Mouse (Mus musculus) megakaryocyte, embryonic 14.5 days (primary cell): Measurements from ENCODE around the gene Rec8. TPM values are rescaled to one million over a fixed set of nuclear protein-coding genes. Genes with fewer than 3 reads are reported as not detected.

Source experiments
- H3K27me3 ChIP-seq: replicated peaks from 2 replicates; pipeline ENCODE3; 2012; ENCODE audit warnings: inconsistent platforms
- H3K36me3 ChIP-seq: replicated peaks from 2 replicates; pipeline ENCODE3; 2012; ENCODE audit warnings: low read length, inconsistent platforms, mixed read lengths
- H3K4me1 ChIP-seq: 2 replicates; pipeline ENCODE4 v1.6.1; 2012; ENCODE audit warnings: inconsistent platforms
- H3K4me3 ChIP-seq: replicated peaks from 2 replicates; pipeline ENCODE3; 2012; ENCODE audit warnings: moderate library complexity, mild to moderate bottlenecking, inconsistent platforms
- H3K9me3 ChIP-seq: 2 replicates; pipeline ENCODE4 v1.6.1; 2012; ENCODE audit warnings: inconsistent platforms
- FLI1 ChIP-seq: IDR thresholded peaks from 2 replicates; pipeline ENCODE4 v1.6.1; 2012; ENCODE audit warnings: low read length, inconsistent platforms, mixed read lengths
- GATA1 ChIP-seq: IDR thresholded peaks from 3 replicates; pipeline ENCODE4 v1.6.1; 2012; ENCODE audit warnings: mixed read lengths, low read length, inconsistent platforms, borderline replicate concordance
- polyA plus RNA-seq: library from polyadenylated mRNA; stranded (reverse); fragments of >175 nt; gene quantifications from 2 replicates; pipeline ENCODE4 v1.2.3, GENCODE M21; 2012; ENCODE audit warnings: low replicate concordance; ENCODE audit not compliant: insufficient read depth

Rec8 gene
- polyA plus RNA-seq, 1 experiment = 1.4 TPM

DNA sequence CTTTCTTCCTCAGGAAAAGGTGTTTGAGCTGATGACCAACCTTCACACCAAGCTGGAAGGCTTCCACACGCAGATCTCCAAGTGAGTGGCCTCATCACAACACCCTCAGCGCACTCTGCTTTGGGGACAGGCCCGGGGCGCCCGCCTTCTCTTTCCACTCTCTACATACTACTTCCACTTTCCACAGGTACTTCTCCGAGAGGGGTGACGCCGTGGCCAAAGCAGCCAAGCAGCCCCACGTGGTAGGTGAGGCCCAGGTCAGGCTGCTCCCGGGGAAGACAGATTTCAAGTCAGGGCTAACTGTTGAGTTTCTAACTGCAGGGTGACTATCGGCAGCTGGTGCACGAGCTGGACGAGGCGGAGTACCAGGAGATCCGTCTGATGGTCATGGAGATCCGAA, 37.1 kb upstream of the Rec8 start:
- Histone ChIP-seq H3K36me3 (peaks cover 36% of the 10 kb centered on the region), H3K9me3 (no peaks in the 10 kb centered on the region), H3K4me3 (no peak overlapping the region), H3K4me1 (peaks cover 58% of the 10 kb centered on the region), H3K27me3 (no peaks in the 10 kb centered on the region)
- no peak for TF ChIP-seq FLI1
- TF ChIP-seq GATA1 = no peak

DNA sequence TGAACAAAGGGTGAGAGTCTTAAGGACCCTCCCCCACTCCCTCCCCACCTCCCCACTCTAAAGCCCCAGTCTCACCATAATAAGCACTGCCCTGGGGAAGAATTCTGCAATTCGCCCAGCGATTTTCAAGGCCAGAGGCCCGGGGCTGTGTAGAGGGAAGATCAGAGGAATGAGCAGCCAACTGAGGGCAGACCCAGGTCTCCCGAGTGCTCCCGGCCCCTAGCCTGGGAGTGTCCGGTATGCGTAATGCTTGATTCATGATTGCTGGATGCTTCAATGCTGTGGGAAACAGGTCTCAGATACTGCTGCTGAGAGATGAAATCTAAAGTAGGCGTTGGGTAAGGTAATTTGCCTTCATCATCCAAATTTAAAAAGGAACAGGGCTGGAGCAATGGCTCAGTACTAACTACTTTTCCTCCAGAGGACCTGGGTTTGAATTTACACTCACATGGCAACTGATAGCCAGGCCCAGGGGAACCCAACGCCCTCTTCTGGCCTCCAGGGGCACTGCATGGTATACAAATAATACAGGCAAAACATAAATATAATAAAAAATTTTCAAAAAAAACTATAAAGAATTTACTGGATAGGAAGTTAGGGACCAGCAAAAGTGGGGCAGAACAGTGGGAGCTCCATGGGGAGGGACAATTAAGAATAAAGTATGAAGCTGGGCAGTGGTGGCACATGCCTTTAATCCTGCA, 35.7 kb upstream of the Rec8 start:
- Histone ChIP-seq H3K4me3 (no peak overlapping the region), H3K9me3 (no peaks in the 10 kb centered on the region), H3K4me1 (peaks cover 59% of the 10 kb centered on the region), H3K36me3 (peaks cover 38% of the 10 kb centered on the region), H3K27me3 (no peaks in the 10 kb centered on the region)
- no peak for TF ChIP-seq GATA1
- TF ChIP-seq FLI1 = no peak

DNA sequence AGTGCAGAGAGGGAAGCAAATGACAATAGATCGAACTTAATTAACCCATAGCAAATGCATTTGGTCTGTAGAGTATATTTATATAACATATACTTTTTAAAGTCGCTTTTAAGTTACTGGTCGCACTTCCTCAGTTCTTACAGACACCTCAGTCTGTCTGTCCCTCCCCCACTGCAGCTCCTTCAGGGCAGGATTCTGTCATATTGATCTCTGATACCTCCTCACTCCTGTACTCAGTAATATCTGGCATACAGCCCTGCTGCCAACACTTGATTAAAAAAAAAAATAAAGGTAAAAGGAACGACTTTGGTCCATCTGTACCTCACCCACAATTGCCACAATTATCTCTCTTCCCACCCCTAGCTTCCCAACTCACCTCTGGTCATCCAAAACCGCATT, 33.5 kb upstream of the Rec8 start:
- TF ChIP-seq FLI1 (no peak), GATA1 (no peak)
- Histone ChIP-seq H3K27me3 (no peaks in the 10 kb centered on the region), H3K9me3 (no peaks in the 10 kb centered on the region), H3K4me3 (peak overlapping the region; percentile 95), H3K4me1 (peaks cover 53% of the 10 kb centered on the region), H3K36me3 (peaks cover 56% of the 10 kb centered on the region)

DNA sequence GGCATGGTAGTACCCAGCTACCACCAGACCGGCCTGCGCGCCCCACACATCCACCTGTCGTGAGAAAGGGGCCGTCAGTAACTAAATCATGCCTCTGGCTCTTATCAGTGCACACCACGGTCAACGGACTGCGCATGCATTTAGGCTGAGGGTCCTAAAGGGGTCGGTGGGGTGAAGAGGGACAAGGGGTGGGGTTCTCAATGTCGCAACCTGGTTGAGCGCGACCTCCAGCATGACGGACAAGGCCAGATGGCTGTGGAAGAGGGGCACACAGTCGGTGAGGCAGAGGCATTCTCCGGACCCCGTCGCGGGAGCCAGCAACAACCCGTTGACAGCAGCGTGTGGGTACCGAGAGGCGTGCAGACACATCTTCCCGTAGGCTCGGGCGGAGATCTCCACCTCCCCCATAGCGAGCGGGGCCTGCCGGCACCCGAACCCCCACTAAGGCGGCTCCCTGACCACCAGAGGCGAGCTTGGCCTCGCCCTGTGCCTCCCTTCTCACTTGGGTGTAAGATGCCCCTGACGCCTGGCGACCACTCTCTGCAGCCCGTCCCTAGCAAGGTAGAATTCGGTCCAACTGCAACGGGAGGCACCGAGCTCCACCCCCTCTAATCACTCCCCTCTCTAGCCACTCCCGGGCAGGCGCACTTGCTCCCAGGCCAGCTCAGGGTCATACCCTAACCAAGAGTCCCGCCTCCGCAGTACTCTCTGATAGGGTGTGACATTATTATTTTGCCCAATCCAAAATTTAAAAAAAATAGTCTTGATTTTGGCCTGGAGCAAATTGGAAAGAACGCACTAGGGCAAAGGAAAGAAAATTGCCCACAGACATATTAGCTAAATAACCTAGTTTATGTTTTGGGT, 32.9 kb upstream of the Rec8 start, which contains the start of gene Emc9:
TSS of gene Emc9 (minus strand) at position 601 of the 864 bp plus-strand sequence.
- peaks cover 53% of the 10 kb centered on the region for H3K36me3 ChIP-seq
- no peaks in the 10 kb centered on the region for H3K27me3 ChIP-seq
- H3K4me1 ChIP-seq = peaks cover 53% of the 10 kb centered on the region
- no peaks in the 10 kb centered on the region for H3K9me3 ChIP-seq
- no peak for TF ChIP-seq FLI1
- TF ChIP-seq GATA1 = no peak
- H3K4me3 ChIP-seq = peak within 1 kb of the TSS; percentile 95

DNA sequence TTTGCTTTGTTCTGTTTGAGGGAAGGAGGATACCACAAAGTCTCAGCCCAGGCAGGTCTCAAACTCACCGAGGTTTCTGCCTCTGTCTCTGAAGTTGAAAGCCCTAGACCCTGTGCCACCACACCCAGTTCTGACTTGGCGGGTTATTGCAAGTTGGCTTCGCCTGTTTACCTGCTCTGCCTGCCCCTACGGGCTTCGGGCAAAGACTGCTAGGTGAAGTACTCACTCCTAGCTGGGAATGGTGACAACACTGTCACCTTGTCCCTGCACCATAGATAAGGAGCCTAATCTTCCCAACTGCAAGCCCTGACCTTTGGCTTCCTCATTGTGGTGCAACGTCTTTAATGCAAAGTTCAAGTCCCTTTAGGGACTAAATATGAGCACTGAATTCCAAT, 32.3 kb upstream of the Rec8 start:
- H3K27me3 ChIP-seq = no peaks in the 10 kb centered on the region
- TF ChIP-seq FLI1 = no peak
- TF ChIP-seq GATA1 = no peak
- no peaks in the 10 kb centered on the region for H3K9me3 ChIP-seq
- H3K4me1 ChIP-seq = peaks cover 52% of the 10 kb centered on the region
- peak overlapping the region; percentile 95 for H3K4me3 ChIP-seq
- H3K36me3 ChIP-seq = peaks cover 46% of the 10 kb centered on the region

DNA sequence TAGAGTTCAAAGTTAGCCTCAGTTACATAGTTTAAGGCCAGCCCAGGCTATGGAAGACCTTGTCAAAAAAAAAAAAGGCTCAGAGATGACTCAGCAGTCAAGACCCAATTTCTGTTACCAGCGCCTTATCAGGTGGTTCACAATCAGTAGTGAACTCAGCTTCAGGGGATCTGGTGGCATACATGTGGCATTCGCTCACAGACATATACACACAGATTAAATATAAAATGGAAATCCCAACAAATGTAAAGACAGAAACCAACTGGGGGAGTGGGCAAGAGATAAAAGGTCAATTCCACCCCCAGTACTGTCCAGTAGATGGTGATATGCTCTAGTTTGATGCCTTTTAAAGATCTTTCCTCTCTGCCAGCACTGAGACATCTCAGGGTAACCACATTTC, 31.7 kb upstream of the Rec8 start:
- TF ChIP-seq FLI1 (no peak), GATA1 (no peak)
- peaks cover 40% of the 10 kb centered on the region for H3K36me3 ChIP-seq
- H3K4me3 ChIP-seq = peak overlapping the region; percentile 57
- no peaks in the 10 kb centered on the region for H3K27me3 ChIP-seq
- H3K4me1 ChIP-seq = peaks cover 48% of the 10 kb centered on the region
- H3K9me3 ChIP-seq = no peaks in the 10 kb centered on the region

DNA sequence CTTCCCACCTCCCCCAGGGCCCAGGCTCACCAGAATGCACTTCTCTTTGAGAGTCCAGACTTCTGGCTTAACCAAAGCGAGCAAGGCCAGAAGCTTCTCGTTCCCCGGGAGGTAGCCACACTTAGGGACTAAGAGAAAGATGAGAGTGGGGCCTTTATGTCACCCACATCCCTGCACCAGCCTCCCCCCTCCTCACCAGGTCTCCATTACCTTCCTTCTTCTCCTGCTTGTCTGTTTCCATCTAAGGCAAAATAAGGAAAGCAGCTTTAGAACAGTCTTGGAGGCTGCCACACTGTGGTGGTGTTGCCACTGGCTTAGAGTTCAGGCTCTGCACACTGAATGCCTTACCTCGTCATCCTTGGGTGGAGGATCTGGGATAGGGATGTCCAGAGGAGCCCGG, 28.6 kb upstream of the Rec8 start:
- peaks cover 70% of the 10 kb centered on the region for H3K4me1 ChIP-seq
- H3K27me3 ChIP-seq = no peaks in the 10 kb centered on the region
- peak overlapping the region; percentile 64 for H3K4me3 ChIP-seq
- no peaks in the 10 kb centered on the region for H3K9me3 ChIP-seq
- peaks cover 35% of the 10 kb centered on the region for H3K36me3 ChIP-seq
- TF ChIP-seq GATA1 (no peak), FLI1 (no peak)

DNA sequence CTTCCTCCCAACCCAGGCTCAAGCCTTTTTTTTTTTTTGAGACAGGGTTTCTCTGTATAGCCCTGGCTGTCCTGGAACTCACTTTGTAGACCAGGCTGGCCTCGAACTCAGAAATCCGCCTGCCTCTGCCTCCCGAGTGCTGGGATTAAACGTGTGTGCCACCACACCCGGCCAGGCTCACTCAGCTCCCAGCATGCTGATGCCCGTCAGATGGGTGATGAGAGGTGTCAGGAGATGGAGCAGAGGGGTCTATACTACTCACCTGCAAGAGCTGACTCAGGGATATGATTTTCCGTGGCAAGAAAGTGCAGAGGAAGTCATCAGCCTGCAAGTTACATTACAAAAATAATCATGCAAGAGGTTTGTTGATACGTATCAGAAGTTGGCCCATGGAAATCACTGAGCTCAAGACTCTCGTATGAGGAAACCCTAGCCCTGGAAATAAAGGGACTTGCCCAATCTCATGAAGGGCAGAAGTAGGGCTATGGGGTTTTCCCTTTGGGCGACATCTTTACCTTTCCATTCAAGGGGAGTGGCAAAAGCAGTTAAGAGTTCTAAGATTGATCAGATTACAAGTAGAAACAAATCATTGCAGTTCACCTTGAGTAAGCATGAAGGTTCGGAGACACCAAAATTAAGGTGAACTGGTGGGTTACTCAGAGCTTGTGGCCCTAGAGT, 27.9 kb upstream of the Rec8 start:
- no peak for TF ChIP-seq FLI1
- TF ChIP-seq GATA1 = no peak
- peaks cover 41% of the 10 kb centered on the region for H3K36me3 ChIP-seq
- H3K4me1 ChIP-seq = peaks cover 68% of the 10 kb centered on the region
- no peaks in the 10 kb centered on the region for H3K9me3 ChIP-seq
- no peaks in the 10 kb centered on the region for H3K27me3 ChIP-seq
- H3K4me3 ChIP-seq = peak overlapping the region; percentile 96

DNA sequence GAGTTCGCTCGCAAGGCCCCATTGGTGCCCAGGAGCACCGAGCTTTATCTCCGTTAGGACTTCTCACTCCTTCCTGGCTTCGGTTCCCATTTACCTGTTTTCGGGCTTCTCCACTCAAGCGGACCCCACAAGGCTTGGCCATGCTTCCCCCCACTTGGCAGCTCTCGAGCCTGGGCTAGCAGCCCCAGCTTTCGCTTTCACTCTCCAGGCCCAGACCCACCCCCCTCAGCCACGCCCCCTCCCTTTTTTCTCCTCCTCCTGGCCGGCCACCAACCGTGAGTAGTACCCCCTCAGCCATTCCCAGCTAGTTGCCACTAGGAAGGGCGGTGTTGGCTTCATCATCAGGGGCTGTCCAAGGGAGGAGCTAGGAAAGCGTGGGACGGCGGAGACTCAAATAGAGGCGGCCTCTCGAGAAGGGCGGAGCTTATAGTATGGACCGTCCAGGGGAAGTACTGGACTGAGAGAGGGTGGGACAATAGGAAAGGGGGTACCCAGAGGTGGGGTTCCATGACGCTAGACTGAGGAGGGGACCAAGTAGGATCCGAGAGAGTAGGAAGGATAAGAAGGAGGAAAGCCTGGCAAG, 27.0 kb upstream of the Rec8 start, which contains the start of gene Psme2:
TSS of gene Psme2 (minus strand) at position 366 of the 583 bp plus-strand sequence.
- Histone ChIP-seq H3K4me3 (peak within 1 kb of the TSS; percentile 96), H3K4me1 (peaks cover 68% of the 10 kb centered on the region), H3K27me3 (no peaks in the 10 kb centered on the region), H3K9me3 (no peaks in the 10 kb centered on the region), H3K36me3 (peaks cover 50% of the 10 kb centered on the region)
- no peak for TF ChIP-seq GATA1
- TF ChIP-seq FLI1 = no peak
